ENCODE assay signal across 4 mouse cellular contexts in the genomic region with DNA sequence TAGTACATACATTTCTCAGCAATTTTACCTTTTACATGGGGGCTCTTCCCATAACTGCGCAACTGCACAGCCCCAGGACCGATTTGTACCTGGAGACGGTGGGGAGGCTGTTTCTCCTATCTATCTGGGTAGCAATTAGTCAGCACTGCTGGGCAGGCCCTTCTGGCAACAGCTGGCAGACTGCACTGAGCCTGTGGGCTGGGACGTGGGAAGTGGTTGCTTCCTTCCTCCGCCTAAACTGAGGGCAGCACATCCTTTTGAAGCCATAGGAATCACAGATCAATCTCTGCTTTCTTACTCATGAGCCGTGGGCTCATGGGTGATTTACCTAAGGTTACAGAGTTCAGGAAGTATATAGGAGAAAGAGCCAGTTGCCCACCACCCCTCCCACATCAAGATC.
"Had no signal": no experiment of that assay in that cellular context is flagged by ENCODE, and none has a peak within 500 bp of the region (broad histone marks: within the 10 kb centered on the region; RNA-seq: fewer than 3 reads in every experiment).

No protein-coding gene starts in this region.

- DNase-seq: kidney, postnatal 4 days; liver; liver, embryonic 13.5 days; liver, postnatal 0 days had no signal
